Mouse (Mus musculus) forebrain, embryonic 11.5 days (tissue): Measurements from ENCODE around the gene Mcur1. TPM values are rescaled to one million over a fixed set of nuclear protein-coding genes. Genes with fewer than 3 reads are reported as not detected.

Experiments used
- ATAC-seq: fragments of 200-750 bp; cut with Nextera tagmentation; replicated peaks from 2 replicates; pipeline ENCODE4 v1.8.0; 2017; ENCODE audit warnings: moderate TSS enrichment; ENCODE audit not compliant: low FRiP score
- DNase-seq: peaks from one replicate; pipeline ENCODE4 v3.0.0-alpha.2; 2017; ENCODE audit warnings: low spot score
- H3K27ac ChIP-seq: fragments of 300-500 bp; sonication (generic); 2 replicates; pipeline ENCODE4 v1.5.1; 2014; ENCODE audit warnings: low read depth, low read length
- H3K27me3 ChIP-seq: fragments of 300-500 bp; sonication (generic); 2 replicates; pipeline ENCODE4 v1.6.1; 2014; ENCODE audit warnings: mild to moderate bottlenecking, low read length, mixed read lengths; ENCODE audit not compliant: control insufficient read depth, insufficient read depth
- H3K36me3 ChIP-seq: fragments of 300-500 bp; sonication (generic); 2 replicates; pipeline ENCODE4 v1.6.1; 2014; ENCODE audit warnings: mild to moderate bottlenecking, low read length, moderate library complexity, mixed read lengths; ENCODE audit not compliant: control insufficient read depth, insufficient read depth
- H3K4me1 ChIP-seq: fragments of 300-500 bp; sonication (generic); replicated peaks from 2 replicates; pipeline ENCODE4 v1.6.1; 2014; ENCODE audit warnings: low read length, mixed read lengths; ENCODE audit not compliant: control insufficient read depth, insufficient read depth
- H3K4me2 ChIP-seq: fragments of 300-500 bp; sonication (generic); 2 replicates; pipeline ENCODE4 v1.6.1; 2014; ENCODE audit warnings: low read depth, mild to moderate bottlenecking, low read length, moderate library complexity, mixed read lengths; ENCODE audit not compliant: severe bottlenecking
- H3K4me3 ChIP-seq: fragments of 300-500 bp; sonication (generic); 2 replicates; pipeline ENCODE4 v1.5.1; 2014; ENCODE audit warnings: low read depth, low read length
- H3K9ac ChIP-seq: fragments of 300-500 bp; sonication (generic); 2 replicates; pipeline ENCODE4 v1.6.1; 2014; ENCODE audit warnings: low read length
- H3K9me3 ChIP-seq: fragments of 300-500 bp; sonication (generic); 2 replicates; pipeline ENCODE4 v1.6.1; 2016; ENCODE audit warnings: low read length, mixed read lengths; ENCODE audit not compliant: control insufficient read depth
- WGBS: fragments of 180-500 bp; shearing (Covaris S2); extraction: QIAGEN DNeasy Blood & Tissue Kit; methylation state at CpG from one replicate; pipeline ENCODE4 v1.1.7; 2014; 5-methylcytosine and 5-hydroxymethylcytosine counted together
- polyA plus RNA-seq: library from polyadenylated mRNA; unstranded; fragments of >200 nt; fragmentation: Nextera tagmentation; extraction: Ambion mirVana; gene quantifications from 2 replicates; pipeline ENCODE4 v1.2.1, GENCODE M21; 2014

The Mcur1 gene
- polyA plus RNA-seq, 1 experiment from 2014 or later, result 12.9 TPM

GRCm38 (mm10) chr13:43498849-43499248, 61.1 kb downstream of the Mcur1 start:
- Histone ChIP-seq H3K36me3 (no peaks in the 10 kb centered on the region), H3K27ac (no peak overlapping the region), H3K4me2 (no peak overlapping the region), H3K27me3 (no peaks in the 10 kb centered on the region), H3K4me3 (no peak overlapping the region), H3K9ac (no peak overlapping the region), H3K9me3 (peaks cover 4% of the 10 kb centered on the region; the same call in 1 of the 2 replicates), H3K4me1 (no peaks in the 10 kb centered on the region)
- 85% methylated on average over 14 of the region's 14 CpGs for WGBS
- DNase-seq (no peak), ATAC-seq (no peak)

GRCm38 (mm10) chr13:43497769-43498168, 62.2 kb downstream of the Mcur1 start:
- no peak overlapping the region for H3K4me2 ChIP-seq
- no peak for DNase-seq
- no peak for ATAC-seq
- H3K4me1 ChIP-seq, result 0 out of 2 replicates have a peak, but pooled peaks cover 4% of the 10 kb centered on the region
- no peaks in the 10 kb centered on the region for H3K36me3 ChIP-seq
- no peak overlapping the region for H3K4me3 ChIP-seq
- no peaks in the 10 kb centered on the region for H3K27me3 ChIP-seq
- peaks cover 4% of the 10 kb centered on the region; the same call in 1 of the 2 replicates for H3K9me3 ChIP-seq
- 98% methylated on average over 3 of the region's 3 CpGs for WGBS
- H3K9ac ChIP-seq, result no peak overlapping the region
- no peak overlapping the region for H3K27ac ChIP-seq

GRCm38 (mm10) chr13:43496660-43497059, 63.3 kb downstream of the Mcur1 start:
- Histone ChIP-seq H3K27me3 (no peaks in the 10 kb centered on the region), H3K27ac (no peak overlapping the region), H3K9me3 (peaks cover 4% of the 10 kb centered on the region; the same call in 1 of the 2 replicates), H3K4me1 (0 out of 2 replicates have a peak, but pooled peaks cover 4% of the 10 kb centered on the region), H3K9ac (no peak overlapping the region), H3K4me3 (no peak overlapping the region), H3K36me3 (no peaks in the 10 kb centered on the region), H3K4me2 (no peak overlapping the region)
- 8% methylated on average over 2 of the region's 2 CpGs for WGBS
- no peak for DNase-seq
- ATAC-seq, result no peak

DNA sequence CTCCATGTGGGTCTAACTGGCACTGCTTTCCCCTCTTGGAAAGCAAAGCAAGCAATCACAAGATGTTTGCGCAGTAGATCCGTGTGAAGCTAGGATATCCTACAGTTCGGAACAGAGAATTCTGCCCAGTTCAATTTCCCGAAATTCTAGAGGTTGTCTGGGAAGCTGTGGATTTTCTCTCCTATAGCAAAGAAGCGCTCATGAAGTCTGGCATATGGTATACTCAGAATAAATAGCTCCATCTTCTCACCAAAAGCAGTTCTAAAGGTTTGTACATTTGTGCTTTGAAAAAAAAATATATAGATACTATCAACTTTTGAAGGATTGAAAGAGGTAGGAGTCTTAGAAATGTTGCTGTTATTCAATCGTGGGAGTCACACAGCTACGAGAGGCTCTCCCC, 64.3 kb downstream of the Mcur1 start:
- no peaks in the 10 kb centered on the region for H3K36me3 ChIP-seq
- WGBS, result 92% methylated on average over 7 of the region's 7 CpGs
- no peak overlapping the region for H3K27ac ChIP-seq
- H3K9me3 ChIP-seq, result peaks cover 4% of the 10 kb centered on the region; the same call in 1 of the 2 replicates
- no peak overlapping the region for H3K4me3 ChIP-seq
- no peaks in the 10 kb centered on the region for H3K27me3 ChIP-seq
- no peak overlapping the region for H3K9ac ChIP-seq
- ATAC-seq (no peak), DNase-seq (no peak)
- H3K4me1 ChIP-seq, result 0 out of 2 replicates have a peak, but pooled peaks cover 4% of the 10 kb centered on the region
- H3K4me2 ChIP-seq, result no peak overlapping the region

DNA sequence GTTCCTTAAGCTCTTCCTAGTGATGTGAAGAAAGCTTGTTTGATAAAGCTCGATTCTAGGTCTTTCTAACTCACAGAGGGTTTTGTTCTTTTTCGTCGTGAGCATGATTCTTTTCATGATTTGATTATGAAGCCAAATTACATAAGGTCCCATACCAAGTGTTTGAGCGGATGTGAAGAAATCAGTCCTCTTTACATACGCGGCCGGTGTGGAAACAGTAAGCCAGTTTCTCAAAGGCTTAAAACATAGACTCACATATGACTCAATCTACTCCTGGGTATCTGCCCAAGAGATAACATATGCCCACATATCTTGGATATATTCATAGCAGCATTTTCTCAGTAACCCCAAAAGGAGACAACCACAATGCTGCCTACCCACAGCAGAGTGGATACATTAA, 66.3 kb downstream of the Mcur1 start:
- no peaks in the 10 kb centered on the region for H3K36me3 ChIP-seq
- ATAC-seq, result no peak
- H3K9me3 ChIP-seq, result peaks cover 4% of the 10 kb centered on the region; the same call in 1 of the 2 replicates
- WGBS, result 93% methylated on average over 7 of the region's 7 CpGs
- no peaks in the 10 kb centered on the region for H3K27me3 ChIP-seq
- no peak for DNase-seq
- H3K4me1 ChIP-seq, result 0 out of 2 replicates have a peak, but pooled peaks cover 4% of the 10 kb centered on the region
- H3K4me3 ChIP-seq, result no peak overlapping the region
- no peak overlapping the region for H3K9ac ChIP-seq
- no peak overlapping the region for H3K4me2 ChIP-seq
- H3K27ac ChIP-seq, result no peak overlapping the region

- ATAC-seq, result no peak
- Histone ChIP-seq H3K9ac (no peak overlapping the region), H3K4me3 (no peak overlapping the region), H3K4me2 (no peak overlapping the region), H3K9me3 (peaks cover 4% of the 10 kb centered on the region; the same call in 1 of the 2 replicates), H3K27me3 (no peaks in the 10 kb centered on the region), H3K36me3 (no peaks in the 10 kb centered on the region), H3K4me1 (0 out of 2 replicates have a peak, but pooled peaks cover 4% of the 10 kb centered on the region), H3K27ac (no peak overlapping the region)
- DNase-seq, result no peak
- 70% methylated on average over 11 of the region's 11 CpGs for WGBS
Observed at GRCm38 (mm10) chr13:43493058-43493481, 66.9 kb downstream of the Mcur1 start.

Other genes starting within 250 kb of the Mcur1 start
- 28.9 and 30.6 TPM in 2 replicates for gene Sirt5, start 194.7 kb downstream of the Mcur1 start, polyA plus RNA-seq
- 214 and 258 TPM in 2 replicates for gene Nol7, start 161.8 kb downstream of the Mcur1 start, polyA plus RNA-seq
- 12.5 and 15.3 TPM in 2 replicates for gene Ranbp9, start 78.9 kb downstream of the Mcur1 start, polyA plus RNA-seq
- 10.0 and 13.5 TPM in 2 replicates for gene Rnf182, start 55.5 kb upstream of the Mcur1 start, polyA plus RNA-seq
- 4.0 and 5.1 TPM in 2 replicates for gene Cd83, start 224.6 kb upstream of the Mcur1 start, polyA plus RNA-seq